ENCODE assay signal across 12 mouse cellular contexts in the genomic region with DNA sequence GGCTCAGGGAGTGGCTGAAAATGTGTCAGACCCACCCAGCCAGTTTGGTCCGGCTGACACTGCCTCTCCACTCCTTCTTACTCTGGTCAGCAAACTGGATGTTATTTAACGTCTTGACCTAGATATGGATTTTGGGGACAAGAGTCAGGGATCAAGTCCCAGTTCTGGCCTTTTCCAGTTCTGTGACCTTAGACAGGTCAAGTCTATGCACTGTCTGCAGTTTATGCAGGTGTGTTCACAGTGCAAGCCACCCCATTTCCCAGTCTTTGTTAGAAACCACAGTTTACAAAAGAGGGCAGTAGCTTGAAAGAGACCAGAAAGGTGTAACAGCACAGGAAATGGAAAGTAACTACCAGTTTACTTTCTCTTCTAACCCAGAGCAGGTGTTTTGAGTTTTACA. TPM values are rescaled to one million over a fixed set of nuclear protein-coding genes. Genes with fewer than 3 reads are reported as not detected.
DNase-seq lines count a peak whose midpoint lies in the region; ATAC-seq and TF ChIP-seq lines count a peak whose summit lies in the region.
"Had no signal": no experiment of that assay in that cellular context is flagged by ENCODE, and none has a peak within 500 bp of the region (broad histone marks: within the 10 kb centered on the region; RNA-seq: fewer than 3 reads in every experiment).

No protein-coding gene starts in this region.

- H3K36me3 ChIP-seq in heart, embryonic 15.5 days: no peaks in the 10 kb centered on the region
- H3K36me3 ChIP-seq in hindbrain, embryonic 14.5 days (replicated peaks; ENCODE audit: control insufficient read depth, insufficient read depth): peaks cover 22% of the 10 kb centered on the region

- 31% methylated on average over 2 of the region's 2 CpGs for WGBS in heart, embryonic 15.5 days
- 41% methylated on average over 2 of the region's 2 CpGs for WGBS in hindbrain, embryonic 14.5 days
- 40% methylated on average over 2 of the region's 2 CpGs for WGBS in olfactory bulb, adult 2 months

- intact Hi-C loops in heart, postnatal 10 days (cut with DNase I): loop anchor here (1.0 kb wide), 1 partner anchor 163 kb away; no protein-coding TSS in a partner anchor

- TF ChIP-seq POLR2A in olfactory bulb, adult 2 months (IDR thresholded peaks at IDR 0.05; ENCODE audit: insufficient read depth, low read depth, low read length): no peak

- H3K9ac ChIP-seq in heart, embryonic 15.5 days: no peak overlapping the region
- no peak overlapping the region for H3K9ac ChIP-seq in hindbrain, embryonic 14.5 days

- H3K4me1 ChIP-seq in heart, embryonic 15.5 days (replicated peaks): peaks cover 7% of the 10 kb centered on the region
- peaks cover 27% of the 10 kb centered on the region for H3K4me1 ChIP-seq in hindbrain, embryonic 14.5 days (replicated peaks; ENCODE audit: control insufficient read depth, insufficient read depth, low read length)
- H3K4me1 ChIP-seq in olfactory bulb, adult 2 months (ENCODE audit: control insufficient read depth, insufficient read depth, low read length): peaks cover 3% of the 10 kb centered on the region; the same call in 1 of the 2 replicates

- no peak overlapping the region for H3K27ac ChIP-seq in heart, embryonic 15.5 days
- peak overlapping the region; percentile 55 for H3K27ac ChIP-seq in hindbrain, embryonic 14.5 days
- peak overlapping the region; percentile 23 for H3K27ac ChIP-seq in olfactory bulb, adult 2 months (ENCODE audit: insufficient read depth, low read depth, low read length)

- H3K27me3 ChIP-seq in heart, embryonic 15.5 days: peaks cover 19% of the 10 kb centered on the region
- H3K27me3 ChIP-seq in hindbrain, embryonic 14.5 days (ENCODE audit: control insufficient read depth, insufficient read depth, low read length): no peaks in the 10 kb centered on the region
- H3K27me3 ChIP-seq: CH12.LX had no signal

- H3K4me3 ChIP-seq in heart, embryonic 15.5 days: no peak overlapping the region
- H3K4me3 ChIP-seq in hindbrain, embryonic 14.5 days (replicated peaks; ENCODE audit: low read length): peak overlapping the region; percentile 49; the same call in 1 of the 2 replicates
- no peak overlapping the region for H3K4me3 ChIP-seq in olfactory bulb, adult 2 months (ENCODE audit: insufficient read depth, low read depth, low read length)

- H3K4me2 ChIP-seq in heart, embryonic 15.5 days: peak overlapping the region; percentile 62; the same call in 1 of the 2 replicates
- H3K4me2 ChIP-seq in hindbrain, embryonic 14.5 days (replicated peaks): peak overlapping the region; percentile 93

- no peak for DNase-seq in heart, postnatal 10 days
- peak; percentile 29 to 30 for DNase-seq in CD8-positive naive resting alpha-beta T cell, adult 2 months (ENCODE audit: low read depth in 2 of 2, low spot score in 2 of 2)
- no peak for DNase-seq in hindbrain, embryonic 14.5 days (ENCODE audit: low spot score)
- no peak for DNase-seq in kidney, postnatal 10 days
- DNase-seq in frontal cortex, postnatal 36 days (ENCODE audit: low spot score in 2 of 2): no peak
- DNase-seq in liver: no peak

- no peak for TF ChIP-seq CTCF in olfactory bulb, adult 2 months (IDR thresholded peaks at IDR 0.05; ENCODE audit: insufficient read depth, low read depth, low read length)

- no peaks in the 10 kb centered on the region for H3K9me3 ChIP-seq in heart, embryonic 15.5 days (replicated peaks)
- no peaks in the 10 kb centered on the region for H3K9me3 ChIP-seq in hindbrain, embryonic 14.5 days (ENCODE audit: control insufficient read depth, low read length)

- ATAC-seq in heart, embryonic 15.5 days (replicated peaks; ENCODE audit: insufficient number of reproducible peaks, insufficient read depth, low FRiP score, low read depth): no peak
- no peak for ATAC-seq in hindbrain, embryonic 14.5 days (ENCODE audit: low FRiP score)

RNA-seq across cellular contexts. Expression of a gene that starts 0.5 kb away (rescaled TPM):
- polyA plus RNA-seq in heart, embryonic 15.5 days (2015; fragmentation: Nextera tagmentation; extraction: Ambion mirVana): 1.3 and 4.6 TPM in 2 replicates
- total RNA-seq in heart, postnatal 10 days (2021): 1 to 10 TPM; 1.7 to 3.0 TPM
- 157 and 172 TPM in 2 replicates for polyA plus RNA-seq in hindbrain, embryonic 14.5 days (2014; fragmentation: Nextera tagmentation; extraction: Ambion mirVana)
- polyA plus RNA-seq in olfactory bulb, adult 2 months (2012; ENCODE audit: insufficient read depth, insufficient read length, low replicate concordance, missing spikeins): 206 and 450 TPM in 2 replicates
- total RNA-seq: granulocyte monocyte progenitor cell, adult 5-6 weeks had no signal

RNA-seq across cellular contexts. Expression of a gene that starts 34.3 kb away (rescaled TPM):
- polyA plus RNA-seq in heart, embryonic 15.5 days (2015; fragmentation: Nextera tagmentation; extraction: Ambion mirVana): 0.31 TPM in 1 of 2 replicates, not detected in the other
- total RNA-seq in heart, postnatal 10 days (2021): not detected
- polyA plus RNA-seq in hindbrain, embryonic 14.5 days (2014; fragmentation: Nextera tagmentation; extraction: Ambion mirVana): 0.40 and 0.60 TPM in 2 replicates
- not detected in 2 replicates for polyA plus RNA-seq in olfactory bulb, adult 2 months (2012; ENCODE audit: insufficient read depth, insufficient read length, low replicate concordance, missing spikeins)
- total RNA-seq: CH12.LX; granulocyte monocyte progenitor cell, adult 5-6 weeks; left cerebral cortex, postnatal 36 days had no signal
- polyA plus RNA-seq: lung, embryonic 16.5 days had no signal

Comparison
In these comparisons a context has a peak if more than half of its experiments do, and no peak if none do; other contexts are left out.
1. DNase-seq: peak in CD8-positive naive resting alpha-beta T cell, adult 2 months (2 of 2); none in heart, postnatal 10 days (0 of 2), hindbrain, embryonic 14.5 days (single experiment), kidney, postnatal 10 days (single experiment), frontal cortex, postnatal 36 days (0 of 2) and liver (single experiment).
2. RNA of a gene that starts 0.5 kb away (polyA plus RNA-seq): 206 to 450 TPM in olfactory bulb, adult 2 months and 157 to 172 TPM in hindbrain, embryonic 14.5 days; 1.3 to 4.6 TPM in heart, embryonic 15.5 days; every median in the first group is over 10 times any median in the second.